Comparison of ENCODE assay signal across 19 mouse cellular contexts in genomic region chr2:155805925-155806255, GRCm38 (mm10). TPM values are rescaled to one million over a fixed set of nuclear protein-coding genes. Genes with fewer than 3 reads are reported as not detected.
"Had no signal": no experiment of that assay in that cellular context is flagged by ENCODE, and none has a peak within 500 bp of the region (broad histone marks: within the 10 kb centered on the region; RNA-seq: fewer than 3 reads in every experiment).

No protein-coding gene starts in this region.

- H3K27ac ChIP-seq: heart, embryonic 10.5 days; hindbrain, embryonic 10.5 days; hindbrain, embryonic 12.5 days; hindbrain, embryonic 14.5 days; intestine, embryonic 15.5 days; layer of hippocampus, adult 2 months; left cerebral cortex, adult 2 months; limb, embryonic 10.5 days; limb, embryonic 12.5 days; liver, embryonic 13.5 days; liver, embryonic 15.5 days had no signal

- H3K27me3 ChIP-seq: hindbrain, embryonic 12.5 days; intestine, embryonic 15.5 days; liver, embryonic 15.5 days had no signal

- H3K36me3 ChIP-seq: heart, embryonic 10.5 days; heart, embryonic 12.5 days; hindbrain, embryonic 10.5 days; intestine, embryonic 15.5 days; limb, embryonic 10.5 days; limb, embryonic 12.5 days; liver, embryonic 13.5 days; liver, embryonic 15.5 days had no signal

- H3K4me3 ChIP-seq: heart, embryonic 10.5 days; heart, embryonic 12.5 days; hindbrain, embryonic 10.5 days; hindbrain, embryonic 12.5 days; intestine, embryonic 15.5 days; layer of hippocampus, adult 2 months; left cerebral cortex, adult 2 months; limb, embryonic 10.5 days; limb, embryonic 12.5 days; liver, embryonic 13.5 days; liver, embryonic 15.5 days had no signal

- H3K4me1 ChIP-seq: hindbrain, embryonic 12.5 days; limb, embryonic 12.5 days; liver, embryonic 13.5 days; liver, embryonic 15.5 days had no signal

- H3K4me2 ChIP-seq: heart, embryonic 12.5 days; hindbrain, embryonic 12.5 days; hindbrain, embryonic 14.5 days; intestine, embryonic 15.5 days; limb, embryonic 12.5 days; liver, embryonic 11.5 days; liver, embryonic 13.5 days; liver, embryonic 15.5 days had no signal

- DNase-seq: liver; liver, embryonic 13.5 days had no signal

- H3K9ac ChIP-seq: heart, embryonic 12.5 days; hindbrain, embryonic 12.5 days; hindbrain, embryonic 14.5 days; intestine, embryonic 15.5 days; limb, embryonic 12.5 days; liver, embryonic 13.5 days; liver, embryonic 15.5 days; liver, postnatal 0 days had no signal

- ATAC-seq: inflammation-experienced regulatory T-cells, adult 6 months; liver, postnatal 0 days had no signal

- H3K9me3 ChIP-seq: heart, embryonic 10.5 days; heart, embryonic 12.5 days; hindbrain, embryonic 10.5 days; hindbrain, embryonic 12.5 days; intestine, embryonic 15.5 days; limb, embryonic 10.5 days; limb, embryonic 12.5 days; liver, embryonic 13.5 days; liver, embryonic 15.5 days had no signal

RNA-seq across cellular contexts. Expression of gene Fam83c, which starts 28.8 kb away (rescaled TPM):
- polyA plus RNA-seq: gonadal fat pad, adult 2 months; inflammation-experienced regulatory T-cells, adult 6 months had no signal

RNA-seq across cellular contexts. Expression of gene Mmp24, which starts 30.7 kb away (rescaled TPM):
- polyA plus RNA-seq: heart, embryonic 10.5 days; heart, embryonic 14.5 days; inflammation-experienced regulatory T-cells, adult 6 months; kidney, embryonic 14.5 days; liver, embryonic 11.5 days; liver, embryonic 13.5 days; liver, embryonic 15.5 days; liver, postnatal 0 days had no signal
